Mouse (Mus musculus): Measurements from ENCODE around the gene Polr2a. TPM values are rescaled to one million over a fixed set of nuclear protein-coding genes. Genes with fewer than 3 reads are reported as not detected.
A peak's percentile ranks its signal among the peaks of the same experiment; 100 is the strongest.

The Polr2a gene
- polyA plus RNA-seq, 1 experiment from 2014 or later = 31.3 TPM

GRCm38 (mm10) chr11:69799394-69800137, 41.1 kb upstream of the Polr2a start:
- ATAC-seq (ENCODE audit: low FRiP score) = no peak
- 22% methylated on average over 12 of the region's 12 CpGs for WGBS
- Histone ChIP-seq H3K9me3 (no peaks in the 10 kb centered on the region), H3K4me1 (peaks cover 70% of the 10 kb centered on the region), H3K36me3 (replicated peaks) (no peaks in the 10 kb centered on the region), H3K27me3 (peaks cover 63% of the 10 kb centered on the region), H3K9ac (peak overlapping the region; percentile 74), H3K4me2 (peak overlapping the region; percentile 84), H3K27ac (peak overlapping the region; percentile 91), H3K4me3 (replicated peaks) (peak overlapping the region; percentile 58)

- ATAC-seq (ENCODE audit: low FRiP score) = no peak
- Histone ChIP-seq H3K9ac (no peak overlapping the region), H3K27me3 (peaks cover 62% of the 10 kb centered on the region), H3K4me3 (replicated peaks) (no peak overlapping the region), H3K27ac (no peak overlapping the region), H3K4me1 (peaks cover 55% of the 10 kb centered on the region), H3K4me2 (no peak overlapping the region), H3K9me3 (no peaks in the 10 kb centered on the region), H3K36me3 (replicated peaks) (no peaks in the 10 kb centered on the region)
- WGBS = 82% methylated on average over 7 of the region's 7 CpGs
These were observed 39.5 kb upstream of the Polr2a start for GRCm38 (mm10) chr11:69797924-69798323.

- ATAC-seq (ENCODE audit: low FRiP score) = no peak; the same call in 1 of the 2 replicates
- 2% methylated on average over 13 of the region's 13 CpGs for whole genome bisulfite sequencing
- Histone ChIP-seq H3K36me3 (replicated peaks) (no peaks in the 10 kb centered on the region), H3K4me3 (replicated peaks) (peak overlapping the region; percentile 43), H3K27me3 (peaks cover 49% of the 10 kb centered on the region), H3K9me3 (no peaks in the 10 kb centered on the region), H3K4me1 (peaks cover 36% of the 10 kb centered on the region), H3K9ac (0 out of 2 replicates have a peak overlapping the region, but pooled peaks have one; percentile 44), H3K4me2 (peak overlapping the region; percentile 87), H3K27ac (no peak overlapping the region)
These were observed 37.6 kb upstream of the Polr2a start for GRCm38 (mm10) chr11:69795983-69796435.

GRCm38 (mm10) chr11:69795168-69795982, 36.9 kb upstream of the Polr2a start, which contains the start of gene Chrnb1:
TSS of gene Chrnb1 (minus strand) at chr11:69795943.
- peaks cover 49% of the 10 kb centered on the region for H3K27me3 ChIP-seq

DNA sequence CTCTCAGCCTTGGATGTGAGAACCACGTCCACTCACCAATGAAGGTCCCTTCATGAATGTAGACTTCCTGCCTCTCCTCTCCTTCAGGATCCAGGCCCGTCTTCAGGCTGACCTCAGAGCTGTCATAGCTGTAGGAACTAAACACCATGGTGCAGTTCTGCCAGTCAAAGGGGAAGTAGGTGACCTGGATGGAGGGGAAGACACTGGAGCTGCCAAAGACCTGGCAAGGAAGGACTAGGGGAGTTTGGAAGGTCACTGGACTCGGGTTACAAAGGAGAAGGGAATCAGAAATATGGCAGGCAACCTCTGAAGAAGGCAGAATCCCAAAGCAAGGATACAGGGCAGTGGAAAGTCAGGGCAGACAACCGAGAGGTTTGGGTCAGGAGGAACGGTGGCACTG, 35.0 kb upstream of the Polr2a start:
- H3K27ac ChIP-seq = no peak overlapping the region
- no peaks in the 10 kb centered on the region for H3K9me3 ChIP-seq
- H3K36me3 ChIP-seq (replicated peaks) = no peaks in the 10 kb centered on the region
- no peak overlapping the region for H3K9ac ChIP-seq
- peaks cover 49% of the 10 kb centered on the region for H3K27me3 ChIP-seq
- no peak for ATAC-seq (ENCODE audit: low FRiP score)
- H3K4me1 ChIP-seq = peaks cover 11% of the 10 kb centered on the region
- no peak overlapping the region for H3K4me3 ChIP-seq (replicated peaks)
- H3K4me2 ChIP-seq = no peak overlapping the region
- 70% methylated on average over 5 of the region's 5 CpGs for WGBS

More at GRCm38 (mm10) chr11:69795168-69795982, 36.9 kb upstream of the Polr2a start, which contains the start of gene Chrnb1:
- Histone ChIP-seq H3K9me3 (no peaks in the 10 kb centered on the region), H3K4me2 (peak within 1 kb of the TSS; percentile 87), H3K27ac (no peak within 1 kb of the TSS), H3K4me1 (peaks cover 31% of the 10 kb centered on the region), H3K9ac (peak within 1 kb of the TSS; percentile 44), H3K4me3 (replicated peaks) (peak within 1 kb of the TSS; percentile 43), H3K36me3 (replicated peaks) (no peaks in the 10 kb centered on the region)
- WGBS = 3% methylated on average over 52 of the region's 52 CpGs
- ATAC-seq (ENCODE audit: low FRiP score) = peak; percentile 92

DNA sequence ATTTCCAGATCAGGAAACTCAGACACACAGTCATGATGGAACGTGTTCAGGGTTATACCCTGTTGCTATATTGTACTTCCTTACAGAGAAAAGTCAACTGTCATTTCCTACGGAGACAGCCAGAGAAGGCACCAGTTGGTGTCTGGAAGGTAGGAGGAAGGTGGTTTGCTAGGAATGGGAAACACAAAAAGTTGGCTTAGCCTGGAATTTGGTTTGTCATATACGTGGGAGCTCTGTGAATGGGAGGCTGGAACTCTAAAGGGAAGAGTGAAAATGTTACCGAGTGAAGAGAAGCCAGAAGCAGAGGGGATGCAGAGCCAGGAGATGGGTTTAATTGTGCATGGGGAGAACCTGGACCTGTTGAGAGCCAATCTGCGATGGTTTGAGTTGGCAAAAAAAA, 33.0 kb upstream of the Polr2a start:
- Histone ChIP-seq H3K27ac (no peak overlapping the region), H3K4me2 (no peak overlapping the region), H3K9ac (no peak overlapping the region), H3K27me3 (peaks cover 29% of the 10 kb centered on the region), H3K4me3 (replicated peaks) (no peak overlapping the region), H3K4me1 (peaks cover 9% of the 10 kb centered on the region), H3K36me3 (replicated peaks) (no peaks in the 10 kb centered on the region), H3K9me3 (no peaks in the 10 kb centered on the region)
- no peak for ATAC-seq (ENCODE audit: low FRiP score)
- 80% methylated on average over 5 of the region's 5 CpGs for WGBS

- H3K27me3 ChIP-seq = peaks cover 20% of the 10 kb centered on the region
- 75% methylated on average over 5 of the region's 5 CpGs for WGBS
- no peak overlapping the region for H3K9ac ChIP-seq
- H3K27ac ChIP-seq = no peak overlapping the region
- no peaks in the 10 kb centered on the region for H3K4me1 ChIP-seq
- ATAC-seq (ENCODE audit: low FRiP score) = no peak
- H3K9me3 ChIP-seq = no peaks in the 10 kb centered on the region
- no peaks in the 10 kb centered on the region for H3K36me3 ChIP-seq (replicated peaks)
- H3K4me2 ChIP-seq = no peak overlapping the region
- H3K4me3 ChIP-seq (replicated peaks) = no peak overlapping the region
These were observed 31.0 kb upstream of the Polr2a start for GRCm38 (mm10) chr11:69789431-69789830.

DNA sequence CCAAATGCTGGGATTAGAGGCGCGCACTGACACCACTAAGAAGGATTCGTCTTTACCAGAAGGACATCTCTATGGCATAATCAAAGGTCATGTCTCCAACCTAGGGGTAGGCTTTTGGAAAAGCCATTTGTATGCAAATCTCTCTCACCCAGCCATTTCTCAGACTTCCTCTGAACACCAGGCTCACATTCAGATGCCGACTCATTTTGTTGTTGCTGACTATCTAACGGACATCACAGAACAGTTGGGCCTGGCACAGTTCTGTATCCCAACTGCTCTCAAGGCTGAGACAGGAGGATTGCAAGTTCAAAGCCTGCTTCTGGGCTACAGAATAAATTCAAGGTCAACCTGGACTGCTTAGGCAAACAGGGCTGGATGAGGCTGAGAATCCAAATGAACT, 28.9 kb upstream of the Polr2a start:
- no peak overlapping the region for H3K4me3 ChIP-seq (replicated peaks)
- 84% methylated on average over 5 of the region's 5 CpGs for WGBS
- no peak overlapping the region for H3K27ac ChIP-seq
- H3K4me2 ChIP-seq = no peak overlapping the region
- no peaks in the 10 kb centered on the region for H3K4me1 ChIP-seq
- no peaks in the 10 kb centered on the region for H3K9me3 ChIP-seq
- no peak overlapping the region for H3K9ac ChIP-seq
- H3K36me3 ChIP-seq (replicated peaks) = no peaks in the 10 kb centered on the region
- no peak for ATAC-seq (ENCODE audit: low FRiP score)
- H3K27me3 ChIP-seq = no peaks in the 10 kb centered on the region

DNA sequence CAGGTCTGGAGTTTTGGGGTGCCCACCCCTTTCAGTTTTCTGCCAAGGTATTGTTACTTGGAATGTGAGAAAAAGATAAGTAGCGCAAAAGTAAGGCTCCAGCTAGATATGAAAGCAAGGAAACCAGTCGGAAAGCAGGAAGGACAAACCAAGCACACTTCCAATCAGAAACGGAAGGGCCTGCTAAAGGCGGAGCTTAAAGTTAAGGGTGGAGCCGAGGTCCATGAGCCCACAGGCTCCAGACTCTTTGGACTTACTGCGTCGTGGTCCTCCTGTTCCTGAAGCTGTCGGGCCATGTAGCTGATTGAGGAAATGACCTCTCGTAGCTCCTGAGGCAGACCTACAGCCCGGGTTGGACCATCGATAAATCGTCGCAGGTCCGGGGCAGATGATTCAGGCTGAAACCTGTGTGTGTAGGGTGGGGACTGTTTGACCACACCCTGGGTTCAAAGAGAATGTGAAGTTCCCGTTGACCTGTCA, 26.4 kb upstream of the Polr2a start:
- no peaks in the 10 kb centered on the region for H3K4me1 ChIP-seq
- no peaks in the 10 kb centered on the region for H3K9me3 ChIP-seq
- H3K4me2 ChIP-seq = no peak overlapping the region
- peaks cover 5% of the 10 kb centered on the region; the same call in 1 of the 2 replicates for H3K27me3 ChIP-seq
- ATAC-seq (ENCODE audit: low FRiP score) = no peak
- no peak overlapping the region for H3K4me3 ChIP-seq (replicated peaks)
- no peak overlapping the region for H3K9ac ChIP-seq
- H3K27ac ChIP-seq = no peak overlapping the region
- H3K36me3 ChIP-seq (replicated peaks) = no peaks in the 10 kb centered on the region
- WGBS = 51% methylated on average over 15 of the region's 15 CpGs

GRCm38 (mm10) chr11:69781828-69782227, 23.4 kb upstream of the Polr2a start:
- H3K9ac ChIP-seq = no peak overlapping the region
- H3K9me3 ChIP-seq = no peaks in the 10 kb centered on the region
- no peak overlapping the region for H3K27ac ChIP-seq
- H3K4me1 ChIP-seq = peaks cover 10% of the 10 kb centered on the region; the same call in 1 of the 2 replicates
- no peak overlapping the region for H3K4me2 ChIP-seq
- H3K4me3 ChIP-seq (replicated peaks) = no peak overlapping the region
- H3K36me3 ChIP-seq (replicated peaks) = peaks cover 3% of the 10 kb centered on the region; the same call in 1 of the 2 replicates
- peaks cover 20% of the 10 kb centered on the region for H3K27me3 ChIP-seq
- 40% methylated on average over 4 of the region's 4 CpGs for WGBS
- ATAC-seq (ENCODE audit: low FRiP score) = no peak

DNA sequence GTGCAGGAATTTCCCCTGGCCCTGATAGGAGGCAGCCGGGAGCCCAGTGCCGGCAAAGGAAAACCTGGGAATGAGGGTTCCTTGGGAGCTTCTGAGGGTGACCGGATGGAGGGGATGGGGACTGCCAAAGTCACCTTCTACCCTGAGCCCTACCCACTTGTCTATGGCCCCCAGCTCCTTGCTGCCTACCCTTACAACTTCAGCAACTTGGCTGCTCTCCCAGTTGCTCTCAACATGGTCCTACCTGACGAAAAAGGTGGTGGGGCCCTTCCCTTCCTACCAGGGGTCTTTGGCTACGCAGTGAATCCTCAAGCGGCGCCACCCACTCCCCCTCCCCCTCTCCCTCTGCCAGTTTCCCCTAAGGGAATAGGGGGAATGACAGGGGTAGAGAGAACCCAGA, 20.5 kb upstream of the Polr2a start:
- Histone ChIP-seq H3K36me3 (replicated peaks) (peaks cover 6% of the 10 kb centered on the region; the same call in 1 of the 2 replicates), H3K4me2 (no peak overlapping the region), H3K27me3 (peaks cover 29% of the 10 kb centered on the region), H3K27ac (no peak overlapping the region), H3K4me3 (replicated peaks) (no peak overlapping the region), H3K9me3 (no peaks in the 10 kb centered on the region), H3K4me1 (peaks cover 14% of the 10 kb centered on the region; the same call in 1 of the 2 replicates), H3K9ac (no peak overlapping the region)
- ATAC-seq (ENCODE audit: low FRiP score) = no peak
- 46% methylated on average over 7 of the region's 7 CpGs for WGBS
